Comparison of ENCODE assay signal across 18 mouse cellular contexts in genomic region chr10:80969298-80969697, GRCm38 (mm10). TPM values are rescaled to one million over a fixed set of nuclear protein-coding genes. Genes with fewer than 3 reads are reported as not detected.
"Had no signal": no experiment of that assay in that cellular context is flagged by ENCODE, and none has a peak within 500 bp of the region (broad histone marks: within the 10 kb centered on the region; RNA-seq: fewer than 3 reads in every experiment).

No protein-coding gene starts in this region.

- H3K9ac ChIP-seq: kidney, embryonic 15.5 days; limb, embryonic 15.5 days; liver, embryonic 14.5 days; liver, postnatal 0 days; lung, embryonic 14.5 days had no signal

- H3K36me3 ChIP-seq: kidney, embryonic 15.5 days; limb, embryonic 15.5 days had no signal

- H3K27ac ChIP-seq: kidney, embryonic 15.5 days; limb, embryonic 15.5 days; liver, embryonic 14.5 days; macrophage had no signal

- H3K9me3 ChIP-seq: kidney, embryonic 15.5 days; limb, embryonic 15.5 days had no signal

- DNase-seq: kidney, adult 2 months; kidney, postnatal 14 days; kidney, postnatal 4 days; layer of hippocampus, adult 9-11 months; liver, postnatal 0 days; lung, embryonic 14.5 days; midbrain, embryonic 14.5 days; thymus, adult 18-20 months; thymus, postnatal 36 days had no signal

- H3K4me2 ChIP-seq: kidney, embryonic 15.5 days; limb, embryonic 15.5 days; liver, embryonic 11.5 days; lung, embryonic 14.5 days; midbrain, embryonic 11.5 days had no signal

- ATAC-seq: intestine, postnatal 0 days; liver, postnatal 0 days; lung, postnatal 0 days had no signal

- H3K4me3 ChIP-seq: kidney, embryonic 15.5 days; limb, embryonic 15.5 days had no signal

- H3K27me3 ChIP-seq: kidney, embryonic 15.5 days; limb, embryonic 15.5 days had no signal

RNA-seq across cellular contexts. Expression of gene Diras1, which starts 56.2 kb away (rescaled TPM):
- total RNA-seq: megakaryocyte-erythroid progenitor cell, adult 5-6 weeks had no signal
- polyA plus RNA-seq: liver, embryonic 11.5 days; liver, embryonic 14.5 days; liver, postnatal 0 days; lung, postnatal 0 days; macrophage had no signal
